Mouse (Mus musculus) liver, adult 2 months (tissue): Measurements from ENCODE around the gene Tmx1.

Source experiments
- CTCF ChIP-seq: fragments of 200-500 bp; IDR thresholded peaks from 2 replicates; pipeline ENCODE4 v1.5.1; 2011; ENCODE audit warnings: low read depth, low read length, control low read depth
- POLR2A ChIP-seq: fragments of 200-500 bp; IDR thresholded peaks from 2 replicates; pipeline ENCODE4 v1.6.1; 2011; ENCODE audit warnings: low read length, control low read depth; ENCODE audit not compliant: insufficient read depth; ENCODE audit errors: extremely low read depth

GRCm38 (mm10) chr12:70485956-70486355, 33.1 kb downstream of the Tmx1 start:
- TF ChIP-seq POLR2A (no peak), CTCF (no peak)
